Mouse (Mus musculus): ENCODE measurements around the gene Ssh1.

Ssh1 gene

DNA sequence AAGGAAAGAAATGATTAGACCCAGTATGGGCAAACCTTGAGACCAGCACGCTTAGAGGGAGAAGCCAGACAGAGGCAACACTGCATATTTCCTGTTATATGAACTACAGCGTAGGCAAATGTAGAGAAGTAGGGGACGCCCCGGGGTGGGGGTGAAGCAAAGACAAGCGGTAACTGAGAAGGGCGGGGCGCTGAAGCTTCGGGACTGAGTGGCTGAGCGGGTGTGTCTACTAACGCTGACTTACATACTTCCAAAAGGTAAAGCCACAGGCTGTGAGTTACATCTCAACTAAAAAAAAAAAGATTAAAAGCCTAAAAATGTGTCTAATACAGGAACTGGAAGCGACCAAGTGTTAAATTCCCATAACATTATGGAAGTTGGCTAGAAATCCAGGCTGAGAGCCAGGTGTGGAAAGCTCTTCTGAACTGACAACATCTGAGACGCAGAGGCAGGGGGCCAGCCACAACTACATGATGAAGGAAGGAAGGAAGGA is 1.3 kb downstream of the Ssh1 start:
- DNase-seq (ENCODE audit: low spot score), result no peak

DNA sequence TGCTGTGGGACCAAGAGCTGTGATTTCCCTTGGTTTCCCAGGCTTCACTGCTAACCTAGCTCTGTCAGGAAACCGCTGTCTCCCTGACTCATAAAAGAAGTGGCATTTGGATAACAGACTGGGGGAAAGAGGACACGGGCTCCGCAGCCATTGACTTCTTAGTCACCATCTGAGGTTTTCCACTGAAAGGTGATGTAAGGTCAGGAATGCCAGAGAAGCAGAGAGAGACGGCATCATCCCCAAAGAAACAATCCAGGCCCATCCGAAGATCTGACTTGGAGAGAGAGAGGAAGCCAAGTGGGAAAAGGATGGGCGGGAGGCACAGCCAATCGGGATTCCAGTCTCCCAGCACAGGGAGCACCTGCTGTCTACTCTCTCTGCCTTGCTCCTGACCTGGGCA is 2.6 kb downstream of the Ssh1 start:
- no peak for DNase-seq (ENCODE audit: low spot score)

DNA sequence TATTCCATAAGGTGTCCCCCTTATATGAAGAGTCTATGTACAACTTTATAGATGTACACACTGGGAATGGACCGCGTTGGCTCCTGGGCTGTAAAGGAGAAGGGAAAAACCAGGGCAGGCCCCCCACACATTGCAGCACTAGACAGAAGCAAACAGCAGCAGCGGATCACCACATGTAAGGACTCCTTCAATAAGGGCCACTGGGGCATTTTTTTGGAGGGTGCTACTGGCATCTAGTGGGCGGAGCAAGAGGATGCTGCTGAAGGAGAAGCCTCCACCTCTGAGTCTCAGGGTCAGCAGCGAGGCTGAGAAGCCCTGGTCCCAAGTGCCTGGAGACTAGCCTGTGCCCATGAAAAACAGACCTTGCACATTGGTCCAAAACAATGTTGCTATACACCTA is 3.1 kb downstream of the Ssh1 start:
- DNase-seq (ENCODE audit: low spot score), result no peak

DNA sequence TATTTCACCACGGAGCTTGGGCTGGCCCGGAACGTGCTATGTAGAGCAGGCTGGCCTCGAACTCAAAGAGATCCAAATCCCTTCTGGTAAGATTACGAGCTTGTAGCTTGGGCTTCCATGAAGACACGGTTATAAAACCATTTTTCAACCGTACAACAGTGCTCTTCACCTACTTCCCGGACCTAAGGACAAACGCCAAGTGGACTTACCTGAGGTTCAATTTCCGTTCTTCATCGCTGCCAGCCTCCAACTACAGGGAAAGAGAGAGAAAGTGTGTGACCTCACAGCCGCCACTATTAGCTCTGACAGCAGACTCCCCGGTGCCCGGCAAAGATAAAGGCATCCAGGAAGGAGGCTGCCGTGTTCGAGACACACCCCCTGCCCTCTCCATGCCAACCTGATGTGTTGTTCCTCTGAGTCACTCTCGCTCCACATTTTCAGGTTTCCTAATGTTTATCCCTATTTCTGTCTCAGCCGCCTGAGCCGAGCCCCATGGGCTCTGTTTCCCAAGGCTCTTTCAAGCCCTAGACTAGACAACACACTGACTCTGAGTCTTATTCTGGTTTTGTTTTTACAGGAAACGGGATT is 4.2 kb downstream of the Ssh1 start:
- DNase-seq (ENCODE audit: low spot score), result no peak

DNA sequence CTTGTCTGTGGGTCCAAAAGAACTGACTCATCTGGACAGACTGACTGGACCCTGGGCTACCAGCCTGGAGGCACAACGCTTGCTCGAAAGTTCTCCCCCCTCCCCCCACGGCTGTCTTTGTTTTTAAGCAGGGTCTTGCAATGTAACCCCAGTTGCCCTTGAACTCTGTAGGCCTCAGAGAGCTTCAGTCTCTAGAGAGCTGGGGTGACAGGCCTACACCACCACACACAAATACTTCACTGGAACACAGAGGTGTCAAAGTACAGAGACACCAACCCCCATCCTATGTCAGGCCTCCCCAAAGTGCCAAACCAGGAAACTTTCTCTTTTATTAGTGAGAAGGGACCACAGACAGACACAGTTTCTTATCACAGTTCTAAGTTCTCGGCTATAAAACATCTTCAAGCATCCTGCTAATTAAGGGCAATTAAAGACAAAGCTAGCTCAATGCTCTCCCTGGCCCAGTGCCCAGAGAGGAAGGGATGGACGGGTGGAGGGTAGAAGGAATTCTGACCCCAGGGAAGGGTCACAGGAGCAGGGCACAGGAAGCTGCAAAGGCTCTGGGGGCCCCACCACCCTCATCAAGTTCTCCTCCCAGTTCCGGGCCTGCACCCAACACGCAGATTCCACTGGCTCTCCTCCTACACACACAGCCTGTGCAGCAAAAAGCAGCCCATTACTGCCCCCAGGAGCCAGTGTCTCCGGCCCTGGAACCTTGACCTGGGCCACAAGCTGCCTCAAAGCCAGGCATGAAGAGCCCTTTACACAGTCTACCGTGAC is 7.3 kb downstream of the Ssh1 start:
- no peak for DNase-seq (ENCODE audit: low spot score)

DNA sequence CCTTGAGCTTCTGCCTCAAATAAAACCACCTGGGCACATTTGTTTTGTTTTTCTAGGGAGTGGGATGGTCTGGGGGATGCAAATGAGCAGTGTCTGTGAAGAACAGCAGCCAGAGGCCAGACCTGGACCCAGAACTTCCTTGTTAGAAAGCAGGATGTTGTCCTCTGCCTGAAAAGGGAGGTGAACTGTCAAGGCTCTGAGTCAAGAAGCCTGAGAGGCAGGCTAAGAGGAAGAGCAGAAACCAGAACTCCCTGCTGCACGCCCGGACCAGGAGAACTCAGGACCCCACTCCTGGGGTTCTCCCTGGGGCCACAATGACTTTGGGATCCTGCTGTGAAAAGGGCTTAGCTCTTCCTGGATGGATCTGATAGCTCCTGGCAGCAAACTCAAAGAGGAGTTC is 8.0 kb downstream of the Ssh1 start:
- DNase-seq (ENCODE audit: low spot score), result no peak

DNA sequence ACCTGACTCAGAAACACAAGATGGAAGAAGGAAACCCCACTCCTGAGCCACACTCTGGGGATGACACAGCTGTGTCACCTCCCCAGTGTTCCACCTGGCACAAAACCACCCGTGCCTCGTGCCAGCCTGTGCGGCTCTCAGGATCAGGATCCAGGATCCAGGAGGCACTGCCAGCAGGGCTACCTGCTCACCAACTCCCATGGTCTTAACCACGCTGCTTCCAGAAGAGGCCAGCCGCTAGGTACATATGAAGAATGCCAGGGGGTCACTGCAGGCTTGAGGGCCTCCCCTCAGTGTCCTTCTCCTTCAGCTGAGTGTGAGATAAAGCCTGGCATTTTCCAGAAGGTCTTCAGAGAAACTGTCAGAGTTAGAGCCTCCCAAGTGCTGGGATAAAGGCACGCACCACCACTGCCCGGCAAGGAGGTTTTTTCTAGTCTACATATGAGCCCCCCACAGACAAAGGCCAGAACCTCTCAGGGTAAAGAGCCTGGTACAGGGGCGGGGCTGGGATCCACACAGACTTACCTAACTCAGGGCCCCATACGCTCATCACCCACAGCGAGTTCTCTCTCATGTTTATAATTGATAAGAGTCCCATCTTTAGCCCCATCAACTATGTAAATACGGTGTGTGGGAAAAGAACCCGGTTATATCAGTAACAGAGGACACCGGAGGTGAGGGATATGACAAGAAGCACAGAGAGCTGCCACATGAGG is 9.5 kb downstream of the Ssh1 start:
- no peak for DNase-seq (ENCODE audit: low spot score)

DNA sequence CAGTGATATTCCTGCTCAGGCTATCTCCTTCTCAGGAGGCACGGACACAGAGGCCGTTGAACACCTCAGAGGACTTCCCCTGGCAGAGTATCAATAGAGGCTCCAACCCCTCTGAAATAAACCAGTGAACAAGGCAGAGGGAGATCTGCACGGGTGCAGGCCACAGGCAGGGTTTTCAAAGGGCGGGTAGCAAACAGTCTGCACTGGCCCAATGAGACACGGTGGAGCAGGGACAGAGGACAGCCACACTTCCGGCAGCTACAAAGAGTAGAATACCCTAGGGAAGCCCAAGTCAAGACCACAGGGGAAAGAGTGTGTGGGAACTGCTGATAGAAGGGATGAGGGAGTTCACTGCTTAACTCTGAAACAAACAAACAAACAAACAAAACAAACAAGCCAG is 10.2 kb downstream of the Ssh1 start:
- DNase-seq (ENCODE audit: low spot score), result no peak

DNA sequence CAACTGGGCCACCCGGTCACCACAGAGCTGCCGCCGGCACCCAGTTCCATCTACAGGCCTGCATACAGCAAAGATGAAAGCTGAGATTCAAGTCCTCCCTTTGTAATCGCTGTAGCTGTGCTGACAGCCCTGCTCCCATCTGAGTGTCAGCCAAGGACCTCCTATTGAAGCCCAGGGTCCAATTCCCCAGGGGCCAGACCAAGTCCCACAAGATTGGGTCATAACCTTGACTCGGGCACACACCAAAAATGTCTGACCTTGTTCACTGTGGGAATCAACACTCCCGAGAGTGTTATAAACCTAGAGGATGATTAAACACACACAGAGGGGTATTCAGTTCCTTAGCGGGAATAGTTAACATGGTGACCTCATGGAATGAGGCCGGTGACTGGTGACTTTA is 11.9 kb downstream of the Ssh1 start:
- DNase-seq (ENCODE audit: low spot score), result no peak

DNA sequence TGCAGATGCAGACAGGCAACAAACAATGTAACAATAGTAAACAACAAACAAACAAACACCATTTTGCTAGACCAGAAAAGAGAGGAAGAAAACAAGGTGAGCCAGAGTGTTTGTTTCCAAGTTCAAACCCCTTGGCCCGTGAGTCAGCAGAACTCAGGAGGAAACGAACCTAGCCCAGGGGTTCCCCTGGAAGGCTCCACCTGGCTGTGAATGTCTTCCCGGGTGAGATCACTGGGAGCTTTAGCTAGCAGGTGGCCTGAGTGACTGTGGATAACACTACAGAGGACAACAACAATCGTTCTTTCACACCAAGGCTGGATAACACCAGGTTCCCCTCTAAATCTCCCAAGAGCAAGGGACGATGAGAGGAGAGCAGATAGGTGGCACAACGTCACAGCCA is 12.5 kb downstream of the Ssh1 start:
- no peak for DNase-seq (ENCODE audit: low spot score)

DNA sequence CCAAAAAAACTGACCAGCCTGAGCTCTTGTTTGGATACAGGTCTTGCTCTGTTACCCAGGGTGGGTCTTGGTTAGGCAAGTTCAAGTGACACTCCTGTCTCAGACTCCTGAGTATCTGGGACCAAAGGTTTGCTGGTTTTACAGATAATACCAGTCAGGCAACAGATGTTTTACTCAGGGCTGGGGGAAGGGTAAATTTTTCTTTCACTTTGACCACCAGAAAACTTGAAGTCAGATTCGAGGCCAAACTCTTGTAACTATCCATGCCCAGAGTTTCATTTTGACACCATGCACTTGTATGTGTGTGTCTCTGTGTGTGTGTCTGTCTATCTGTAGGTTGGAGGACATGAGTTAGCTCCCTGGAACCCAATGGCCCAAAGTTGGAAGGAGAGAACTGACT is 13.2 kb downstream of the Ssh1 start:
- DNase-seq (ENCODE audit: low spot score), result no peak

DNA sequence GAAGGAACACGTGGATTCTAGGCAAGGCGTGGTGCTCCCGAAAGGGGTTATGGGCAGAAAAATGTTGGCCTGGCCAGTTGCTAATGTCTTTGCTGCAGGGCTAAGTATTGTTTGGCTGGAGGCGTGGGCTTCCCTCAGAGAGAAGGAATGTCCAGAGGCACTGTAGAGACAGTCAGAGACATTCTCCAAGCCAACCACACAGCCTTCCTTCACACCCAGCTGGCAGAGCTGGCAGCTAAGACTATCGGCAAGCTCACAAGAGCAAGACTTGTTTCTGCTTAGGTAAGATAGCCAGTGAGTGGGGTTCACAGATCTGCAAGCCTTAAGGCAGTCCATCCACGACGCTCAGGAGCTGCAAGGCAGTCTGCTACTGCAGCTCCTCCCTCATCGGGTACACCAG is 16.4 kb downstream of the Ssh1 start:
- DNase-seq (ENCODE audit: low spot score), result no peak

DNA sequence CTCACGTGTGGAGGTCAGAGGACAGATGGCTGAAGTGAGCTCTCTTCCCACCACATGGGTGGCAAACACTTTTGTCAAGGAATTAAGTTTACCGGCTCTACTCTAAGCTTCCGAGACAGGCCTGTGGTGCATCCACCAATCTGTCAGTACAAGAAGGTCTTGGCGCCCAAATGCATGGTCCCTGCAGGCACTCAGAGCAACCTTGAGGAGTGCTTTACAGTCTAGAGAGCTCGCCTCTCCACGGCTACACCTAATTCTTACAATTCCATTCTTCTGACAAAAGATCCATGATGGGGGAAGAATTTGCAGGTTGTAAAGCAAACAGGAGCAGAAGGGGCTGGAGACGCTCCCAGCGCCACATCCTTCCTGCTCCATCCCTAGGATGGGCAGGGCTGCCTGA is 17.1 kb downstream of the Ssh1 start:
- DNase-seq (ENCODE audit: low spot score), result no peak

DNA sequence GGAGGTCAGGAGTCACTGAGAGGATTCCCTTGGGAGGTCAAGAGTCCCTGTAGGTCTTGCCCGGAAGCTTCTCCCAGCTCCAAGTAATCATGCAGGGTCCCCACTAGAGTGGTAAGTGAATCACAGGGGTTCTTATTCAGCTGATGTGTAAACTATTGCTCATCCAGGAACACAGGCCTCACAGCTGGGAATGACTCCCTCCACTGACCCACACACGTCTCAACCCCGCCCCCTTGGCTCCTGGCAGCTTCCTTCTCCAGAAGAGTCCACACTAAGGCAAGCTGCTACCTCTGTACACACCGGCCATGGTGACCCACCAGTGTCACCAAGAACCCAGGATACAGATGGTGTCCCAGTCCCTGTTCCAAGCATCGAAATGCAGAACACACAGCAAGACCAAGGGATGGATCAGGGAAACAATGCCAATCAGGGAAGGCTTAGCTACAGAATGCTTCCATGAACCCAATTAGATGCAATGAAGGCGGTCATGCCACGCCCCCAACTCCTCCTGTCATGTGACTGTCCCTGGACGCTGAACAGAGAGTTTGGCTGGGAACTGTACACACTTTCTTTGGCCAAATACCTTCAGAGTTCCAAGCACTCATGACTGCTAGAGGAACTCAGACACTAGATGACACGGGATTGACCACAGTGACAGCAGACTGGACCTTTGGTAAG is 18.0 kb downstream of the Ssh1 start:
- DNase-seq (ENCODE audit: low spot score), result peak; percentile 40

DNA sequence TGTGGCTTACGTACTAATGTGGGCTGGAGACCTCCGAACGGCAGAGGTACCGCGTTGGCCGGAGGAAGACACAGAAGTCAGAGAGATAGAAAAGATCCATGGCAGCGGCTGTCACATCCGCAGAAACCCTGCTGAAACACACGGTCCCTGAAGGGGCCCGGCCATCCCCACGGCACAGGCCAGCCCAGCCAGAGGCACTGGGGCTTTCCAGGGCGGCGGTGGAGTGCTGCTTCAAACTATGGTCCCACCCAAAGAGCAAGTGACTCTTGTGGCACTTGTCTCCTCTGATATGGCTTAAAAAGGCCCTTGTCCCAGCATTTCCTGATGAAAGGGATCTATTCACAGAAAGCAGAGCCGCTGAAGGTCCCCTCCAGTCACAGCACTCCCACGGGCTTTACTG is 19.1 kb downstream of the Ssh1 start:
- no peak for DNase-seq (ENCODE audit: low spot score)

DNA sequence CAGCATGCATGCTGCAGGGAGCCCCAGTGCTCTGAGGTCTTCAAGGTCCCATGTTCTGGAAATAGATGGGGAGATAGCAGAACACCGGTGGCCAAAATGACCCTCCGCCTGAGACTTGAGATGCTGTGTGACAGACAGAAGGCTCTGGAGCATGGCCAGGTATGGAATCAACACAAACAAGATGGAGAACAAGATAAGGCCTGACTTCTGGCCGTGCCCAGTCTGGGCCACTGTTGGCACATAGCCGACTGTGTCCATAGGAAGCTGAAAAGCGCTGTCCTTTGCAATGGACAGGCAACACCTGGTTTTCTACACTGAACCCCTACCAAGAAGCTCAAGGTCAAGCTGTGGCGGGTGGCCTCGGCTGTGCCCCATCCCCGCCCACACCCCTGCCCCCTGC is 19.9 kb downstream of the Ssh1 start:
- DNase-seq (ENCODE audit: low spot score), result no peak

DNA sequence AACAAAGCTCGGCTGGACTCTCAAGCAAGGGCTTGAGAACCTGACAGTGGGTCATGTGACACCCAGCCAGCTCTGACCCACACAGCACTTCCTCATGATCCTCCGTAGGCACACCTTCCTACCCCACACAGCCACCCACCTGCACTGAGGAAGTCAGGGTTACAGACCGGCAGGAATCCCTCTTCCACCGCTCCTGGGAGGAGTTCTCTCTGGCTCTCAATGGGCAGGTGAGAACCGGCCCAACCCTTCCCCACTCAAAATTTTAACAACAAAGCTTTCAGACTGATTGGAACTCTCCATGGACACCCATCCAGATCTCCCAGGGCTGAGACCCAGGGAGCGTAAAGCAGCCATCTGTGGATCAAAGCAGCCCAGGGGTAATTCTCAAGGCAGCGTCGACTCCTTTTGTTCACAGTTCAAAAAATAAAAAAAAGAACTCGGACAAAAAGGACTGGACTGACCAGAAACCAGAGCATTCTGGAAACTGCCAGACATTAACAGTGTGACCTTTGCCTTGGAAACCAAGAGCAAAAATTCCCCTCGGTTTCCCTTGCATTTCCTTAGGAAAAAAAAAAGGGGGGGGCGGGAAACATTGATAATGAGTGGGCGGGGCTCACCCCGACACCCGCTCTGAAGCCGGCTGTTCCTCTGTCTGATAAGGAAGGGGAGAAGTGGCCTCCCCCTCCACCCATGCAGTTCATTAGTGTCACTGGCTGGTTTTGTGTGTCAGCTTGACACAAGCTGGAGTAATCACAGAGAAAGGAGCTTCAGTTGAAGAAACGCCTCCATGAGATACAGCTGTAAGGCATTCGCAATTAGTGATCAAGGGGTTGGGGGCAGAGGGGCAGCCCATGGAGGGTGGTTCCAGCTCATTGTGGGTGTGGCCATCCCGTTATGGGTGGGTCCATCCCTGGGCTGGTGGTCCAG is 20.8 kb downstream of the Ssh1 start:
- DNase-seq (ENCODE audit: low spot score), result peak; percentile 74

DNA sequence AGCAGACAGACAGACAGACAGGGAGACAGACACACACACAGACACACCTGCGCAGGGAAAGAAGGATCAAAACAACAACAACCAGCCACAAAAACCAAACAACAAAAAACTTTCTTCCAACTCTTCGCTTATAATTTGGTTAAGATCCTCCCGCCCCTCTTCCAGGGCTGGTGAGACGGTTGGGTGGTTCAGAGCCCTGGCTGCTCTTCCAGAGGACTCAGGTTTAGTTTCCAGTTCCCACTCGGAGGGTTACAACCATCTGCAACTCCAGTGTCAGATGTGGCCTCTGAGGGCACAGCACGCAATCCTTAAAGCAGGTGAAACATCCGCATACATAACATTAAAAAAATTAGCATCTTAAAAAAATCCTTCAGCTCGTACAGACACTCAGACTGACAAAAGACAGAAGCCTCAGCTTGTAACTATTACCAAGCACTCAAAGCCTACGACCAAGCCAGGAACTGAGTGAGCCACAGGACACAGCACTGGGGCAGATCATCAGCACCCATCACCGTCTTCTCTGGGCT is 22.2 kb downstream of the Ssh1 start:
- DNase-seq (ENCODE audit: low spot score), result no peak

DNA sequence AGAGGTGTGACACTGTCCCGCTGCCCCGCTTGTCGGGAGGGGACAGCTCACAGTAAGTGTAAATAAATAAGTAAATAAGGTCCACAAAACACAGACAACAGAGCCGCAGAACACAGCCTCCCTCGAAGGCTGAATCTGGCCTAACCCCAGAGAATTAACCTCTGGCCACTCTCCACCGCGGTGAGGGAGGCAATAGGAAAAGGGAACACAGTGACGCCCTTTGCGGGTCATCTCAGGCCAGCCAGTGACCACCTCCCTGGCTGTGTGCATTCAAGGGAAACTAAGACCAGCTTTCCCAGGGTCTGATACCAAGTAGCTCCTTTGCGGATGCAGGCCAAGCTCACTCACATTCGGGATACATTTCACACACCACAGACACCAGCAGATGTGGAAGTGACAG is 25.3 kb downstream of the Ssh1 start:
- no peak for DNase-seq (ENCODE audit: low spot score)

DNA sequence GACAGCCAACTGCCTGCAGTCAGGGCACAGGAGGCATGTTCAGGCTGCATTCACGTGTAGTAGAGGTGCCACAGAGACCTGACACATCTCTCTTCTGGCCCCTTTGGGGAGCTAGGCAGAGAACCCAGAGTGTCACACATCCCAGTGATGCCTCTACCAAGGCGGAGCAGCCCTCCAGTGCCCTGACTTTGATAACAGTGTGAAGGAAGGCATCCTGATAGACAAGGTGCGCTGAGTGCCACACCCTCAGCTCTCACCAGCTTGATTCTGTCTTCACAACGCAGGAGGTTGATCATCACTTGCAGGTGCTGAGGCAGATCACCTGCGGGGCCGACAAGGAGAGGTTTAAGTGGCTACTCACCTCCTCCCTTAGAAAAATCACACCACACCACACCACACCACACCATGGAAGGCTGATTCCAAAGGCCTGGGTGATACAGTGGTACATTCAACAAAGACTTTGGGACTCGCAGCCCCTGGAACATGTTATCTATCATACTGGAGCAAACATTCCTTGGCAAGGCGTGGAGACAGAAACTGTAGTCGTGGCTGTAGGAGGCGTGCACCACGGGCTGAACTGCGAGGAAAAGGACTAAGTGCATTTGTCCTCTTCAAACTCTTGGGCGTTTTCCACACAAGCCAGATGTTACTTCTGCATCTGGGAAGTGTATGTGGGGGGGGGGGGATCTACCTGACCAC is 27.1 kb downstream of the Ssh1 start:
- DNase-seq (ENCODE audit: low spot score), result no peak

Measured in yolk sac, embryonic 10.5 days (tissue).